Mouse (Mus musculus) regulatory T cell (primary cell): Measurements from ENCODE around the gene Mrps10.
"Not testable (repeated sequence)": the region's sequence is repeated elsewhere in the genome, so short reads cannot be mapped to it uniquely, and the experiment has no call there.

Experiments
- in situ Hi-C: fragments of 300-600 bp; cut with MboI, MseI; formaldehyde crosslinking; loops from one replicate; pipeline ENCODE4 v1.15.1; 2025; ENCODE audit warnings: high pct_unique_total_duplicates

The Mrps10 gene

GRCm38 (mm10) chr17:47381917-47382316 lies 13.2 kb downstream of the Mrps10 start:
- in situ Hi-C loops: no loop called here

GRCm38 (mm10) chr17:47383266-47383665 lies 14.6 kb downstream of the Mrps10 start:
- in situ Hi-C loops: no loop called here

- in situ Hi-C loops: no loop called here
Observed at GRCm38 (mm10) chr17:47384064-47384463, 15.4 kb downstream of the Mrps10 start.

GRCm38 (mm10) chr17:47385145-47385544 lies 16.5 kb downstream of the Mrps10 start, which contains the start of gene Guca1b:
Gene Guca1b (plus strand): TSS chr17:47385393.
- in situ Hi-C loops: no loop called here

- in situ Hi-C loops: no loop called here
Observed at GRCm38 (mm10) chr17:47386649-47387048, 18.0 kb downstream of the Mrps10 start.

- in situ Hi-C loops: no loop called here
Observed at GRCm38 (mm10) chr17:47394223-47394869, 25.7 kb downstream of the Mrps10 start.

- in situ Hi-C loops: no loop called here
Observed at GRCm38 (mm10) chr17:47395376-47395913, 26.8 kb downstream of the Mrps10 start.

- in situ Hi-C loops: no loop called here
Observed at GRCm38 (mm10) chr17:47399091-47399490, 30.4 kb downstream of the Mrps10 start.

- in situ Hi-C loops: no loop called here
Observed at GRCm38 (mm10) chr17:47400451-47400850, 31.8 kb downstream of the Mrps10 start, which contains the start of gene Guca1a. Gene Guca1a (minus strand): TSS chr17:47400584.

GRCm38 (mm10) chr17:47407717-47408557 lies 39.2 kb downstream of the Mrps10 start:
- in situ Hi-C loops: loop anchor here (5.0 kb wide), 1 partner anchor 59 kb away; no protein-coding TSS in a partner anchor

- in situ Hi-C loops: loop anchor here (5.0 kb wide), 1 partner anchor 59 kb away; no protein-coding TSS in a partner anchor
Observed at GRCm38 (mm10) chr17:47408558-47408898, 39.8 kb downstream of the Mrps10 start.

- in situ Hi-C loops: loop anchor here (5.0 kb wide), 1 partner anchor 57 kb away; no protein-coding TSS in a partner anchor
Observed at GRCm38 (mm10) chr17:47409897-47410861, 41.5 kb downstream of the Mrps10 start.

- in situ Hi-C loops: no loop called here
Observed at GRCm38 (mm10) chr17:47420195-47420594, 51.5 kb downstream of the Mrps10 start.

GRCm38 (mm10) chr17:47421566-47421965 lies 52.9 kb downstream of the Mrps10 start:
- in situ Hi-C loops: no loop called here

GRCm38 (mm10) chr17:47422616-47423015 lies 53.9 kb downstream of the Mrps10 start:
- in situ Hi-C loops: not testable (repeated sequence)

GRCm38 (mm10) chr17:47424186-47424585 lies 55.5 kb downstream of the Mrps10 start:
- in situ Hi-C loops: no loop called here

- in situ Hi-C loops: no loop called here
Observed at GRCm38 (mm10) chr17:47427316-47427715, 58.6 kb downstream of the Mrps10 start.

GRCm38 (mm10) chr17:47428831-47429304 lies 60.2 kb downstream of the Mrps10 start:
- in situ Hi-C loops: no loop called here

- in situ Hi-C loops: no loop called here
Observed at GRCm38 (mm10) chr17:47430815-47431214, 62.1 kb downstream of the Mrps10 start.
